Mouse (Mus musculus) ES-Bruce4 (cell line): ENCODE measurements around the gene Tctex1d4.

Source experiments
- CTCF ChIP-seq: IDR thresholded peaks from one replicate; pipeline ENCODE4 v1.8.1; 2011; ENCODE audit warnings: low read depth, low read length
- EP300 ChIP-seq: IDR thresholded peaks from 2 replicates; pipeline ENCODE4 v1.6.1; 2011; ENCODE audit warnings: low read depth, low read length; ENCODE audit not compliant: insufficient read depth
- POLR2A ChIP-seq: IDR thresholded peaks from one replicate; pipeline ENCODE4 v1.8.1; 2011; ENCODE audit warnings: low read length; ENCODE audit not compliant: insufficient read depth

GRCm38 (mm10) chr4:117155792-117156355, 29.3 kb downstream of the Tctex1d4 start, which contains the start of gene Rps8:
- TF ChIP-seq CTCF (no peak), EP300 (0 out of 2 replicates have a peak, but pooled peaks have one; percentile 50), POLR2A (peak; percentile 81)
